Mouse (Mus musculus): ENCODE data around the gene Prdm10.

Gene Prdm10

GRCm38 (mm10) chr9:31353518-31353917, 73.2 kb downstream of the Prdm10 start:
- no peak for DNase-seq (ENCODE audit: low spot score in 2 of 2)

GRCm38 (mm10) chr9:31354051-31354450, 73.7 kb downstream of the Prdm10 start:
- no peak for DNase-seq (ENCODE audit: low spot score in 2 of 2)

- DNase-seq (ENCODE audit: low spot score in 2 of 2): peak in 1 of 2 experiments; percentile 30
These were observed 83.6 kb downstream of the Prdm10 start for GRCm38 (mm10) chr9:31363698-31364609.

- no peak for DNase-seq (ENCODE audit: low spot score in 2 of 2)
These were observed 84.7 kb downstream of the Prdm10 start for GRCm38 (mm10) chr9:31365086-31365485.

GRCm38 (mm10) chr9:31371740-31372139, 91.4 kb downstream of the Prdm10 start:
- DNase-seq (ENCODE audit: low spot score in 2 of 2): no peak

- DNase-seq (ENCODE audit: low spot score in 2 of 2): no peak
These were observed 96.3 kb downstream of the Prdm10 start for GRCm38 (mm10) chr9:31376661-31377060.

- DNase-seq (ENCODE audit: low spot score in 2 of 2): no peak
These were observed 104.6 kb downstream of the Prdm10 start for GRCm38 (mm10) chr9:31384786-31385499.

- peak in 1 of 2 experiments; percentile 8 for DNase-seq (ENCODE audit: low spot score in 2 of 2)
These were observed 105.1 kb downstream of the Prdm10 start for GRCm38 (mm10) chr9:31385500-31385869.

- peak; percentile 81 to 93 for DNase-seq (ENCODE audit: low spot score in 2 of 2)
These were observed 105.6 kb downstream of the Prdm10 start, which contains the start of gene Nfrkb for GRCm38 (mm10) chr9:31385947-31386354. Nfrkb (plus strand) TSS chr9:31386192.

GRCm38 (mm10) chr9:31386368-31387180, 106.2 kb downstream of the Prdm10 start:
- peak in 1 of 2 experiments; percentile 12 for DNase-seq (ENCODE audit: low spot score in 2 of 2)

- DNase-seq (ENCODE audit: low spot score in 2 of 2): no peak
These were observed 106.9 kb downstream of the Prdm10 start for GRCm38 (mm10) chr9:31387206-31387605.

GRCm38 (mm10) chr9:31400441-31400840, 120.1 kb downstream of the Prdm10 start:
- DNase-seq (ENCODE audit: low spot score in 2 of 2): peak in 1 of 2 experiments; percentile 67

GRCm38 (mm10) chr9:31404311-31404710, 124.0 kb downstream of the Prdm10 start:
- no peak for DNase-seq (ENCODE audit: low spot score in 2 of 2)

- DNase-seq (ENCODE audit: low spot score in 2 of 2): peak in 1 of 2 experiments; percentile 12
These were observed 124.9 kb downstream of the Prdm10 start for GRCm38 (mm10) chr9:31405217-31405616.

- DNase-seq (ENCODE audit: low spot score in 2 of 2): no peak
These were observed 131.8 kb downstream of the Prdm10 start for GRCm38 (mm10) chr9:31412165-31412564.

GRCm38 (mm10) chr9:31418821-31419220, 138.5 kb downstream of the Prdm10 start:
- DNase-seq (ENCODE audit: low spot score in 2 of 2): no peak

GRCm38 (mm10) chr9:31422143-31422542, 141.8 kb downstream of the Prdm10 start:
- no peak for DNase-seq (ENCODE audit: low spot score in 2 of 2)

GRCm38 (mm10) chr9:31428971-31429370, 148.6 kb downstream of the Prdm10 start:
- DNase-seq (ENCODE audit: low spot score in 2 of 2): no peak

GRCm38 (mm10) chr9:31430011-31430410, 149.7 kb downstream of the Prdm10 start:
- no peak for DNase-seq (ENCODE audit: low spot score in 2 of 2)
